Mouse (Mus musculus) myocyte (in vitro differentiated cells): Measurements from ENCODE around the gene Rab44. TPM values are rescaled to one million over a fixed set of nuclear protein-coding genes. Genes with fewer than 3 reads are reported as not detected.

Source experiments
- H3K27me3 ChIP-seq: one replicate; pipeline ENCODE4 v1.6.1; 2011; ENCODE audit not compliant: control insufficient read depth, insufficient read depth, insufficient read length
- H3K36me3 ChIP-seq: one replicate; pipeline ENCODE4 v1.6.1; 2011; ENCODE audit not compliant: control insufficient read depth, insufficient read depth
- H3K4me2 ChIP-seq: one replicate; pipeline ENCODE4 v1.6.1; 2011; ENCODE audit warnings: low read depth, control low read depth
- H3K4me3 ChIP-seq: one replicate; pipeline ENCODE4 v1.5.1; 2011; ENCODE audit warnings: mild to moderate bottlenecking, control low read depth, moderate library complexity
- H3K79me2 ChIP-seq: one replicate; pipeline ENCODE4 v1.6.1; 2011; ENCODE audit not compliant: control insufficient read depth, insufficient read depth
- H3ac ChIP-seq: one replicate; pipeline ENCODE4 v1.6.1; 2011; ENCODE audit not compliant: control insufficient read depth, insufficient read length
- CEBPB ChIP-seq: IDR thresholded peaks from 2 replicates; pipeline ENCODE4 v1.6.1; 2011; ENCODE audit warnings: mild to moderate bottlenecking, moderate library complexity; ENCODE audit not compliant: poor library complexity, insufficient read depth, severe bottlenecking
- E2F4 ChIP-seq: IDR thresholded peaks from one replicate; pipeline ENCODE4 v1.6.1; 2011; ENCODE audit warnings: mild to moderate bottlenecking, control low read depth, moderate library complexity; ENCODE audit not compliant: insufficient read depth
- MAX ChIP-seq: IDR thresholded peaks from one replicate; pipeline ENCODE4 v1.6.1; 2011; ENCODE audit warnings: low read depth, mild to moderate bottlenecking, control low read depth
- MYOD1 ChIP-seq, 3 experiments: IDR thresholded peaks; one replicate each; pipeline ENCODE4 v1.6.1; 2011; ENCODE audit warnings: control low read depth in 2 of 3, low read depth in 2 of 3, mild to moderate bottlenecking in 2 of 3, moderate library complexity in 1 of 3; ENCODE audit not compliant: insufficient read length in 2 of 3, control insufficient read depth in 1 of 3
- MYOG ChIP-seq, 3 experiments: IDR thresholded peaks; one replicate each; pipeline ENCODE4 v1.6.1; 2011; ENCODE audit warnings: control low read depth in 2 of 3, low read depth in 2 of 3, mild to moderate bottlenecking in 2 of 3; ENCODE audit not compliant: insufficient read length in 2 of 3, control insufficient read depth in 1 of 3, insufficient read depth in 1 of 3
- POLR2A ChIP-seq: IDR thresholded peaks from one replicate; pipeline ENCODE4 v1.6.1; 2011; ENCODE audit warnings: low read depth, mild to moderate bottlenecking, control low read depth, moderate library complexity; ENCODE audit not compliant: insufficient read length
- POLR2AphosphoS2 ChIP-seq: IDR thresholded peaks from one replicate; pipeline ENCODE4 v1.6.1; 2011; ENCODE audit warnings: low read depth, control low read depth; ENCODE audit not compliant: insufficient read length
- REST ChIP-seq: IDR thresholded peaks from one replicate; pipeline ENCODE4 v1.6.1; 2011; ENCODE audit warnings: mild to moderate bottlenecking, control low read depth, moderate library complexity; ENCODE audit not compliant: insufficient read depth, insufficient read length
- SRF ChIP-seq: IDR thresholded peaks from one replicate; pipeline ENCODE4 v1.6.1; 2011; ENCODE audit warnings: low read depth; ENCODE audit not compliant: control insufficient read depth, insufficient read length
- TCF12 ChIP-seq: IDR thresholded peaks from one replicate; pipeline ENCODE4 v1.6.1; 2011; ENCODE audit warnings: mild to moderate bottlenecking, control low read depth; ENCODE audit not compliant: poor library complexity, insufficient read depth, severe bottlenecking
- TCF3 ChIP-seq: IDR thresholded peaks from one replicate; pipeline ENCODE4 v1.6.1; 2011; ENCODE audit warnings: low read depth, control low read depth; ENCODE audit not compliant: insufficient read length
- USF1 ChIP-seq: IDR thresholded peaks from one replicate; pipeline ENCODE4 v1.6.1; 2011; ENCODE audit warnings: low read depth, mild to moderate bottlenecking, control low read depth, moderate library complexity
- polyA plus RNA-seq: library from polyadenylated mRNA; unstranded; fragments of >200 nt; fragmentation: generic; extraction: Trizol; gene quantifications from one replicate; pipeline ENCODE4 v1.2.1, GENCODE M21; 2012; ENCODE audit warnings: missing spikeins

The Rab44 gene
- polyA plus RNA-seq, 1 experiment: 6.8 TPM

GRCm38 (mm10) chr17:29091348-29091944 is 22.5 kb upstream of the Rab44 start:
- no peak for TF ChIP-seq MAX
- no peak for TF ChIP-seq USF1
- TF ChIP-seq POLR2A: no peak
- TF ChIP-seq POLR2AphosphoS2: no peak
- TF ChIP-seq CEBPB: no peak
- no peak for TF ChIP-seq MYOG (IDR thresholded peaks at IDR 0.05; ENCODE audit: control insufficient read depth in 1 of 3, insufficient read depth in 1 of 3, insufficient read length in 2 of 3, low read depth in 2 of 3)
- TF ChIP-seq TCF3: no peak
- TF ChIP-seq TCF12: no peak
- no peak for TF ChIP-seq REST
- no peak for TF ChIP-seq E2F4
- Histone ChIP-seq H3K36me3 (peaks cover 9% of the 10 kb centered on the region), H3ac (no peak overlapping the region), H3K4me2 (peak overlapping the region; percentile 96), H3K4me3 (peak overlapping the region; percentile 3), H3K79me2 (peaks cover 42% of the 10 kb centered on the region), H3K27me3 (no peaks in the 10 kb centered on the region)

GRCm38 (mm10) chr17:29092497-29092896 is 21.4 kb upstream of the Rab44 start:
- Histone ChIP-seq H3K4me2 (peak overlapping the region; percentile 96), H3K79me2 (peaks cover 52% of the 10 kb centered on the region), H3ac (no peak overlapping the region), H3K27me3 (no peaks in the 10 kb centered on the region), H3K4me3 (peak overlapping the region; percentile 100), H3K36me3 (peaks cover 18% of the 10 kb centered on the region)
- no peak for TF ChIP-seq CEBPB
- no peak for TF ChIP-seq MAX
- TF ChIP-seq POLR2A: no peak
- no peak for TF ChIP-seq USF1
- TF ChIP-seq TCF12: no peak
- no peak for TF ChIP-seq SRF
- no peak for TF ChIP-seq E2F4
- TF ChIP-seq MYOG (IDR thresholded peaks at IDR 0.05; ENCODE audit: control insufficient read depth in 1 of 3, insufficient read depth in 1 of 3, insufficient read length in 2 of 3, low read depth in 2 of 3): no peak
- TF ChIP-seq REST: no peak
- no peak for TF ChIP-seq POLR2AphosphoS2
- no peak for TF ChIP-seq MYOD1 (IDR thresholded peaks at IDR 0.05; ENCODE audit: control insufficient read depth in 1 of 3, insufficient read length in 2 of 3, low read depth in 2 of 3)
- no peak for TF ChIP-seq TCF3

- Histone ChIP-seq H3K4me3 (peak overlapping the region; percentile 100), H3ac (peak overlapping the region; percentile 77), H3K27me3 (no peaks in the 10 kb centered on the region), H3K79me2 (peaks cover 61% of the 10 kb centered on the region), H3K4me2 (peak overlapping the region; percentile 96), H3K36me3 (peaks cover 26% of the 10 kb centered on the region)
- TF ChIP-seq SRF (peak; percentile 64), CEBPB (no peak), TCF3 (peak; percentile 21), TCF12 (no peak), MYOD1 (IDR thresholded peaks at IDR 0.05; ENCODE audit: control insufficient read depth in 1 of 3, insufficient read length in 2 of 3, low read depth in 2 of 3) (peak in 1 of 3 experiments; percentile 23), USF1 (no peak), POLR2A (peak; percentile 97), POLR2AphosphoS2 (peak; percentile 97), REST (peak; percentile 19), E2F4 (peak; percentile 53), MYOG (IDR thresholded peaks at IDR 0.05; ENCODE audit: control insufficient read depth in 1 of 3, insufficient read depth in 1 of 3, insufficient read length in 2 of 3, low read depth in 2 of 3) (peak in 2 of 3 experiments; percentile 32 to 64), MAX (no peak)
Observed at GRCm38 (mm10) chr17:29093110-29093952, 20.6 kb upstream of the Rab44 start.

GRCm38 (mm10) chr17:29093961-29094309 is 20.0 kb upstream of the Rab44 start:
- H3ac ChIP-seq: peak overlapping the region; percentile 77
- no peak overlapping the region for H3K4me2 ChIP-seq
- peaks cover 32% of the 10 kb centered on the region for H3K36me3 ChIP-seq
- H3K27me3 ChIP-seq: no peaks in the 10 kb centered on the region
- no peak for TF ChIP-seq TCF3
- TF ChIP-seq CEBPB: no peak
- TF ChIP-seq TCF12: no peak
- TF ChIP-seq POLR2A: peak; percentile 67
- no peak for TF ChIP-seq REST
- peak; percentile 8 for TF ChIP-seq POLR2AphosphoS2
- no peak for TF ChIP-seq E2F4
- TF ChIP-seq SRF: no peak
- TF ChIP-seq USF1: no peak
- TF ChIP-seq MYOG (IDR thresholded peaks at IDR 0.05; ENCODE audit: control insufficient read depth in 1 of 3, insufficient read depth in 1 of 3, insufficient read length in 2 of 3, low read depth in 2 of 3): no peak
- no peak for TF ChIP-seq MAX
- TF ChIP-seq MYOD1 (IDR thresholded peaks at IDR 0.05; ENCODE audit: control insufficient read depth in 1 of 3, insufficient read length in 2 of 3, low read depth in 2 of 3): peak in 2 of 3 experiments; percentile 0 to 5
- peaks cover 62% of the 10 kb centered on the region for H3K79me2 ChIP-seq
- peak overlapping the region; percentile 100 for H3K4me3 ChIP-seq
